Mouse (Mus musculus): Measurements from ENCODE around the gene Mag.

DNA sequence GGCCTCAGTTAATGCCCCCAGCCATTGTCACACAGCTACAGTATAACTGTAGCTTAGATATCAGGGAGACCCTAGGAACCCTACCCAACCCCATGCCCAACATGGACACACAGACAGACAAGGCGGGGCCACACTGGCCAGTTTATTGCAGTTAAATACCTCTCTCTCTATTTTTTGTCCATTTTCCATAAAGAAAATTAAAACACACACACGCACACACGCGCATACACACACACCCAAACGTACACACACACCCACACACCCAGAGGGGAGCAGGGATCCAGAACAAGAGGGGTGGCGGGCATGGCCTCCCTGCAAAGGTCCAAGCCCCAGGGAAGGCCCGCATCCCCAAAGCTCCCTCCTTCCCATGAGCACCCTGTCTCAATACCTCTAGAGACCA is 31.2 kb upstream of the Mag start:
- no peak for TF ChIP-seq POLR2A (IDR thresholded peaks at IDR 0.05; ENCODE audit: low read depth, low read length)
- no peak for TF ChIP-seq CTCF (IDR thresholded peaks at IDR 0.05; ENCODE audit: extremely low read depth, insufficient read depth, insufficient read length, insufficient replicate concordance)
